Mouse (Mus musculus) forebrain, embryonic 14.5 days (tissue): ENCODE measurements around the gene Morf4l2. TPM values are rescaled to one million over a fixed set of nuclear protein-coding genes. Genes with fewer than 3 reads are reported as not detected.
"Not testable (repeated sequence)": the region's sequence is repeated elsewhere in the genome, so short reads cannot be mapped to it uniquely, and the experiment has no call there.

Experiments used
- ATAC-seq: fragments of 200-750 bp; cut with Nextera tagmentation; 2 replicates; pipeline ENCODE4 v1.8.0; 2017; ENCODE audit warnings: mild to moderate bottlenecking, moderate library complexity
- DNase-seq: peaks from one replicate; pipeline ENCODE4 v3.0.0-alpha.2; 2015; ENCODE audit warnings: low spot score
- H3K27ac ChIP-seq: fragments of 300-500 bp; sonication (generic); 2 replicates; pipeline ENCODE4 v1.5.1; 2014; ENCODE audit warnings: low read depth, mild to moderate bottlenecking, control low read depth, low read length, moderate library complexity
- H3K27me3 ChIP-seq: fragments of 300-500 bp; sonication (generic); replicated peaks from 2 replicates; pipeline ENCODE4 v1.6.1; 2014; ENCODE audit warnings: low read length, control low read depth, mixed read lengths; ENCODE audit not compliant: control insufficient read depth, insufficient read depth
- H3K36me3 ChIP-seq: fragments of 300-500 bp; sonication (generic); 2 replicates; pipeline ENCODE4 v1.6.1; 2014; ENCODE audit warnings: low read length, control low read depth; ENCODE audit not compliant: control insufficient read depth, insufficient read depth
- H3K4me1 ChIP-seq: fragments of 300-500 bp; sonication (generic); 2 replicates; pipeline ENCODE4 v1.6.1; 2014; ENCODE audit warnings: antibody characterized with exemption, low read length, control low read depth; ENCODE audit not compliant: control insufficient read depth, insufficient read depth
- H3K4me2 ChIP-seq: fragments of 300-500 bp; sonication (generic); 2 replicates; pipeline ENCODE4 v1.6.1; 2014; ENCODE audit warnings: mild to moderate bottlenecking, control low read depth, low read length
- H3K4me3 ChIP-seq: fragments of 300-500 bp; sonication (generic); 2 replicates; pipeline ENCODE4 v1.5.1; 2014; ENCODE audit warnings: low read depth, low read length, control low read depth
- H3K9ac ChIP-seq: fragments of 300-500 bp; sonication (generic); 2 replicates; pipeline ENCODE4 v1.6.1; 2014; ENCODE audit warnings: mild to moderate bottlenecking, low read length, control low read depth, moderate library complexity
- H3K9me3 ChIP-seq: fragments of 300-500 bp; sonication (generic); replicated peaks from 2 replicates; pipeline ENCODE4 v1.6.1; 2016; ENCODE audit warnings: low read length, control low read depth, mixed read lengths; ENCODE audit not compliant: control insufficient read depth
- WGBS: fragments of 180-500 bp; shearing (Covaris S2); extraction: QIAGEN DNeasy Blood & Tissue Kit; methylation state at CpG from one replicate; pipeline ENCODE4 v1.1.7; 2014; 5-methylcytosine and 5-hydroxymethylcytosine counted together
- polyA plus RNA-seq: library from polyadenylated mRNA; unstranded; fragments of >200 nt; fragmentation: Nextera tagmentation; extraction: Ambion mirVana; gene quantifications from 2 replicates; pipeline ENCODE4 v1.2.1, GENCODE M21; 2014

Gene Morf4l2
- polyA plus RNA-seq, 1 experiment from 2014 or later: 633 TPM

GRCm38 (mm10) chrX:136708782-136709181, 34.7 kb downstream of the Morf4l2 start:
- ATAC-seq: peak; percentile 38
- peak overlapping the region; percentile 50 for H3K4me2 ChIP-seq
- H3K27me3 ChIP-seq: no peaks in the 10 kb centered on the region
- no peaks in the 10 kb centered on the region for H3K36me3 ChIP-seq
- H3K9ac ChIP-seq: peak overlapping the region; percentile 69
- H3K9me3 ChIP-seq: no peaks in the 10 kb centered on the region
- H3K27ac ChIP-seq: peak overlapping the region; percentile 91
- 43% methylated on average over 14 of the region's 14 CpGs for WGBS
- H3K4me3 ChIP-seq: peak overlapping the region; percentile 41
- no peak for DNase-seq
- H3K4me1 ChIP-seq: no peaks in the 10 kb centered on the region

- WGBS: 29% methylated on average over 18 of the region's 18 CpGs
- peak overlapping the region; percentile 41 for H3K4me3 ChIP-seq
These were observed 35.3 kb downstream of the Morf4l2 start for GRCm38 (mm10) chrX:136708168-136708681.

GRCm38 (mm10) chrX:136707446-136708167, 35.9 kb downstream of the Morf4l2 start, which contains the start of gene Tceal1:
Tceal1 (plus strand) TSS chrX:136707982.
- H3K27ac ChIP-seq: peak within 1 kb of the TSS; percentile 91
- ATAC-seq: peak; percentile 95
- DNase-seq: peak; percentile 86
- H3K9ac ChIP-seq: peak within 1 kb of the TSS; percentile 69
- no peaks in the 10 kb centered on the region for H3K27me3 ChIP-seq
- H3K4me1 ChIP-seq: no peaks in the 10 kb centered on the region
- WGBS: 26% methylated on average over 15 of the region's 15 CpGs
- H3K9me3 ChIP-seq: no peaks in the 10 kb centered on the region
- no peaks in the 10 kb centered on the region for H3K36me3 ChIP-seq
- H3K4me3 ChIP-seq: peak within 1 kb of the TSS; percentile 41
- peak within 1 kb of the TSS; percentile 50 for H3K4me2 ChIP-seq

More at GRCm38 (mm10) chrX:136708168-136708681, 35.3 kb downstream of the Morf4l2 start:
- H3K4me1 ChIP-seq: no peaks in the 10 kb centered on the region
- no peaks in the 10 kb centered on the region for H3K27me3 ChIP-seq
- peak overlapping the region; percentile 91 for H3K27ac ChIP-seq
- H3K36me3 ChIP-seq: no peaks in the 10 kb centered on the region
- H3K4me2 ChIP-seq: peak overlapping the region; percentile 50
- H3K9ac ChIP-seq: peak overlapping the region; percentile 69
- peak; percentile 81 for DNase-seq
- peak; percentile 92 for ATAC-seq
- H3K9me3 ChIP-seq: no peaks in the 10 kb centered on the region

DNA sequence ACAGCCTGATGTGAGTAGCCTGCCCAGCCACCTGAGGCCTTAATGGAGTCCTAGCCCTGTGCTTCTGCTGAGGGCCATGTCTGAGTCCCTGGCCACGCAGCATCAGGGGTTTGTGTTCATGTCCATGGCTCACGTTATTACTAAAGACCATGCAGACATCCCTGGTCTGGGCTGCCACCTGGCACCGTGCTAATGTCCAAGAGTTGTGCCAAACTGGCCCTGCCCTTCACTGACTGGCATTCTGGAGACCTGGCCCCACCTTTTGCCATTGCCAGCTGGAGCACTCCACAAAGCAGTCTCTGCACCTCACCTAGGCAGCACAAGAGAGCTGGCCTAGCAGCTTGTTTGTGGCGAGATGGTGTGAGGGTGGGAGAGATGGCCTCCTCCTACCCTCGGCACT, 50.3 kb downstream of the Morf4l2 start:
- no peaks in the 10 kb centered on the region for H3K36me3 ChIP-seq
- no peaks in the 10 kb centered on the region for H3K4me1 ChIP-seq
- H3K27me3 ChIP-seq: no peaks in the 10 kb centered on the region
- no peak overlapping the region for H3K4me2 ChIP-seq
- ATAC-seq (no peak), DNase-seq (no peak)
- no peak overlapping the region for H3K9ac ChIP-seq
- H3K4me3 ChIP-seq: no peak overlapping the region
- 88% methylated on average over 5 of the region's 5 CpGs for WGBS
- H3K27ac ChIP-seq: 0 out of 2 replicates have a peak overlapping the region, but pooled peaks have one; percentile 33
- no peaks in the 10 kb centered on the region for H3K9me3 ChIP-seq

DNA sequence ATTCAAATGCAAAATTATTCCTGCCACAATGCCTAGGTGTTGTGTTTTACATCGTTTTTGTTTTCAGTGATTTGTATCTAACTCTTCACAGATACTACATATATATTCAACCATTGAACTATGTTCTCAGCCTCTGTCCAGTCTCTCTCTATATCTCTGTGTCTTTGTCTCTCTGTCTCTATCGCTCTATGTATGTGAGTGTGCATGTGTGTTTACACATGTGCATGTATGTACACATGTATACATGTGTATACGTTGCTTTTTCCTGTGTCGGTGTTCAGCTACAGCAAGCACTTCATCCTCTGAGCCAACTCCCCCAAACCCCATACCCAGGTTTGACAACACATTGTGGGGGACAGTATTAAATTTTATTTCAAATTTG, 51.2 kb downstream of the Morf4l2 start:
- Histone ChIP-seq H3K9ac (no peak overlapping the region), H3K27ac (peak overlapping the region; percentile 55), H3K4me3 (no peak overlapping the region), H3K36me3 (no peaks in the 10 kb centered on the region), H3K4me1 (no peaks in the 10 kb centered on the region), H3K9me3 (no peaks in the 10 kb centered on the region), H3K4me2 (no peak overlapping the region), H3K27me3 (no peaks in the 10 kb centered on the region)
- ATAC-seq (no peak; the same call in 1 of the 2 replicates), DNase-seq (no peak)
- WGBS: 71% methylated on average over 4 of the region's 4 CpGs

DNA sequence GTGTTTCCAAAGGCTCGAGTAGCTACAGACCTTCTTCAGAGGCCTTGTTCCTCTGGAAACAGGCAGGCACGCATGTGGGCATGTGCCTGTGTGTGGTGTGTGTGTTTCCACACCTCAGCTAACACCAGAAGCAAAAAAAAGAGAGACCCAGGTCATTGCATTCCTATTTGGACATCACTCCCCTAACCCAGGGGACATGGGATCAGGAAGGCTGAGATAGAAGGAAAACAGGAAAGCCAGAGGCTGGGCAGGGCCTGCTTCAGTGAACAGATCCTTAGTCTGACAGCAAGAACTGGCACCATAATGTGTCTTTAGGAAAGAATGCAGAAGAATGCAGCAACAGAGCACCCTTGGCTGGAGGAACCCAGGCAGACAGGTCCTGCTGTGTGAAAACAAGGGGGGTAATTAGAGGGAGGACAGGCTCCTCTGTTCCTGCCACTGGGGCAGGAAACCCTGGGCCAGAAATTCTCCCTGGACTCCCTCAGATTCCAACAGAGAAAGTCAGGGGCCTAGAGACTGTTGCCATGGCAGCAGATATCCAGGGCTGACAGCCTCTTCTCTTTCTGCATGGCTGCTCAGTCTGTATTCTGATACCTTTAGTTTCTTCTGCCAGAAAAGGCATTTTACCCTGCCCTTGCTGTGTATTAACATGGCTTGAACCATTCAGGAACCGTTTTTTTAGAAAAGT, 51.7 kb downstream of the Morf4l2 start:
- not testable (repeated sequence) for H3K9ac ChIP-seq
- H3K27ac ChIP-seq: peak overlapping the region; percentile 55

More for the DNA sequence above, 51.7 kb downstream of the Morf4l2 start:
- H3K4me3 ChIP-seq, H3K27me3 ChIP-seq, H3K9me3 ChIP-seq, DNase-seq, H3K4me1 ChIP-seq, H3K36me3 ChIP-seq, H3K4me2 ChIP-seq: not testable (repeated sequence)
- WGBS: 55% methylated on average over 3 of the region's 3 CpGs
- ATAC-seq: peak; percentile 93

Other genes with a start within 250 kb of the Morf4l2 start
- not detected in 2 replicates for gene Kir3dl1, start 225.7 kb downstream of the Morf4l2 start, polyA plus RNA-seq
- 0.20 and 0.37 TPM in 2 replicates for gene Kir3dl2, start 199.6 kb downstream of the Morf4l2 start, polyA plus RNA-seq
- 29.2 and 31.6 TPM in 2 replicates for gene Tceal3, start 152.8 kb downstream of the Morf4l2 start, polyA plus RNA-seq
- gene Tceal1, start 35.7 kb downstream of the Morf4l2 start, polyA plus RNA-seq: 23.3 and 24.9 TPM in 2 replicates
- gene Glra4, start 36.5 kb upstream of the Morf4l2 start, polyA plus RNA-seq: not detected in 2 replicates
- 6.0 and 9.0 TPM in 2 replicates for gene Plp1, start 79.0 kb upstream of the Morf4l2 start, polyA plus RNA-seq
- 6.3 and 10.2 TPM in 2 replicates for gene Rab9b, start 125.1 kb upstream of the Morf4l2 start, polyA plus RNA-seq
- not detected in 2 replicates for gene H2bfm, start 183.6 kb upstream of the Morf4l2 start, polyA plus RNA-seq
- gene Tmsb15b2, start 231.8 kb upstream of the Morf4l2 start, polyA plus RNA-seq: 109 and 117 TPM in 2 replicates
- 10.8 and 11.9 TPM in 2 replicates for gene Tmsb15l, start 233.2 kb upstream of the Morf4l2 start, polyA plus RNA-seq
- gene Tmsb15b1, start 233.2 kb upstream of the Morf4l2 start, polyA plus RNA-seq: 51.4 and 61.0 TPM in 2 replicates
- 281 and 313 TPM in 2 replicates for gene Zcchc18, start 249.5 kb upstream of the Morf4l2 start, polyA plus RNA-seq